Mouse (Mus musculus) olfactory bulb, adult 2 months (tissue): ENCODE measurements around the gene Kcna1.

ENCODE experiments used
- CTCF ChIP-seq: fragments of 200-500 bp; IDR thresholded peaks from 2 replicates; pipeline ENCODE4 v1.5.1; 2012; ENCODE audit warnings: low read depth, mild to moderate bottlenecking, low read length, moderate library complexity; ENCODE audit not compliant: insufficient read depth
- POLR2A ChIP-seq: fragments of 200-500 bp; IDR thresholded peaks from 2 replicates; pipeline ENCODE4 v1.6.1; 2012; ENCODE audit warnings: mild to moderate bottlenecking, low read depth, low read length, moderate library complexity; ENCODE audit not compliant: insufficient read depth

GRCm38 (mm10) chr6:126657646-126658394, 11.6 kb upstream of the Kcna1 start:
- TF ChIP-seq POLR2A (no peak), CTCF (no peak)
